Mouse (Mus musculus): ENCODE measurements around the gene Tgfb1i1.

DNA sequence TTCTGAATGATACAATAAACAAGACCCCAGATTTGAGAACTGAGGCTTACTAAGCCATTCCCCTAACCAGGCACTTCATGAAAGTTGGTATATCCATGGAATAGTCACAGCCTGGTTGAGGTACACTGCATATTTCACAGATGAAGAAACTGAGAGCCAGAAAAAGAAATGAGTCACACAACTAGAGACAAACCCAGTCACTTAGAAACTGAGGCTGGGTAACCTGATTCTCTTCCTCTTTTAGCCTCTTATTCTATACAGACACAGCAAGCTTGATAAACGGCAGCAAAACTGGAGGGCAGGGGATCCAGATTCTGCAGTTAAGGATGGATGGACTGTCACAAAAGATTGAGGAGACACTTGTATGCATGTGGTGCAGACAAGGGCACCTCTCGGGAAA, 11.8 kb upstream of the Tgfb1i1 start:
- TF ChIP-seq CTCF (IDR thresholded peaks at IDR 0.05; ENCODE audit: extremely low read depth, insufficient read length, insufficient replicate concordance, low read depth, low read length) (no peak), POLR2A (IDR thresholded peaks at IDR 0.05; ENCODE audit: low read depth, low read length) (no peak)
